Mouse (Mus musculus) heart, embryonic 10.5 days (tissue): ENCODE data around the gene Zfp688. TPM values are rescaled to one million over a fixed set of nuclear protein-coding genes. Genes with fewer than 3 reads are reported as not detected.
A peak's percentile ranks its signal among the peaks of the same experiment; 100 is the strongest.
"Not testable (repeated sequence)": the region's sequence is repeated elsewhere in the genome, so short reads cannot be mapped to it uniquely, and the experiment has no call there.

Experiments
- DNase-seq: peaks from one replicate; pipeline ENCODE4 v3.0.0-alpha.2; 2017; ENCODE audit warnings: low spot score
- H3K27ac ChIP-seq: fragments of 300-500 bp; sonication (generic); 2 replicates; pipeline ENCODE4 v1.5.1; 2016; ENCODE audit warnings: mild to moderate bottlenecking
- H3K27me3 ChIP-seq: fragments of 300-500 bp; sonication (generic); 2 replicates; pipeline ENCODE4 v1.6.1; 2016; ENCODE audit warnings: mild to moderate bottlenecking; ENCODE audit not compliant: poor library complexity, insufficient read depth, severe bottlenecking
- H3K36me3 ChIP-seq: fragments of 300-500 bp; sonication (generic); 2 replicates; pipeline ENCODE4 v1.6.1; 2016; ENCODE audit warnings: mild to moderate bottlenecking, moderate library complexity
- H3K4me1 ChIP-seq: fragments of 300-500 bp; sonication (generic); 2 replicates; pipeline ENCODE4 v1.6.1; 2016; ENCODE audit warnings: mild to moderate bottlenecking
- H3K4me3 ChIP-seq: fragments of 300-500 bp; sonication (generic); 2 replicates; pipeline ENCODE4 v1.5.1; 2016; ENCODE audit warnings: mild to moderate bottlenecking, moderate library complexity
- H3K9me3 ChIP-seq: fragments of 300-500 bp; sonication (generic); 2 replicates; pipeline ENCODE4 v1.6.1; 2016; ENCODE audit warnings: mild to moderate bottlenecking, moderate library complexity
- WGBS: fragments of 180-500 bp; shearing (Covaris S2); methylation state at CpG from one replicate; pipeline ENCODE4 v1.1.7; 2016; 5-methylcytosine and 5-hydroxymethylcytosine counted together
- polyA plus RNA-seq: library from polyadenylated mRNA; unstranded; fragments of >200 nt; fragmentation: Nextera tagmentation; extraction: Ambion mirVana; gene quantifications from 2 replicates; pipeline ENCODE4 v1.2.1, GENCODE M21; 2016

Zfp688 gene
- polyA plus RNA-seq, 1 experiment from 2014 or later: 26.8 TPM

GRCm38 (mm10) chr7:127393944-127394333 lies 27.9 kb downstream of the Zfp688 start:
- no peaks in the 10 kb centered on the region for H3K27me3 ChIP-seq
- no peaks in the 10 kb centered on the region for H3K9me3 ChIP-seq
- peaks cover 20% of the 10 kb centered on the region for H3K4me1 ChIP-seq
- H3K4me3 ChIP-seq: peak overlapping the region; percentile 80
- peaks cover 18% of the 10 kb centered on the region for H3K36me3 ChIP-seq
- H3K27ac ChIP-seq: peak overlapping the region; percentile 94
- no peak for DNase-seq
- WGBS: 14% methylated on average over 7 of the region's 7 CpGs

GRCm38 (mm10) chr7:127393157-127393943 lies 28.5 kb downstream of the Zfp688 start, which contains the start of gene E430018J23Rik:
Gene E430018J23Rik (minus strand): TSS chr7:127393629.
- H3K27ac ChIP-seq: peak within 1 kb of the TSS; percentile 94
- H3K27me3 ChIP-seq: no peaks in the 10 kb centered on the region
- under 1% methylated on average over 45 of the region's 45 CpGs for WGBS
- H3K36me3 ChIP-seq: peaks cover 18% of the 10 kb centered on the region
- H3K9me3 ChIP-seq: no peaks in the 10 kb centered on the region
- H3K4me3 ChIP-seq: peak within 1 kb of the TSS; percentile 80
- peaks cover 20% of the 10 kb centered on the region for H3K4me1 ChIP-seq
- DNase-seq: peak; percentile 99

- Histone ChIP-seq H3K36me3 (peaks cover 18% of the 10 kb centered on the region), H3K27ac (peak overlapping the region; percentile 94; the same call in 1 of the 2 replicates), H3K9me3 (no peaks in the 10 kb centered on the region), H3K4me3 (peak overlapping the region; percentile 80), H3K4me1 (peaks cover 20% of the 10 kb centered on the region), H3K27me3 (no peaks in the 10 kb centered on the region)
- 83% methylated on average over 8 of the region's 8 CpGs for WGBS
- DNase-seq: no peak
Observed at GRCm38 (mm10) chr7:127392251-127392824, 29.5 kb downstream of the Zfp688 start.

- Histone ChIP-seq H3K4me1 (peaks cover 20% of the 10 kb centered on the region), H3K9me3 (no peaks in the 10 kb centered on the region), H3K4me3 (no peak overlapping the region), H3K36me3 (peaks cover 18% of the 10 kb centered on the region), H3K27ac (no peak overlapping the region), H3K27me3 (no peaks in the 10 kb centered on the region)
- no peak for DNase-seq
- 92% methylated on average over 16 of the region's 16 CpGs for WGBS
Observed at GRCm38 (mm10) chr7:127391538-127391937, 30.3 kb downstream of the Zfp688 start.

GRCm38 (mm10) chr7:127390306-127390705 lies 31.6 kb downstream of the Zfp688 start:
- Histone ChIP-seq H3K9me3 (no peaks in the 10 kb centered on the region), H3K4me1 (peaks cover 28% of the 10 kb centered on the region), H3K36me3 (peaks cover 21% of the 10 kb centered on the region), H3K27me3 (no peaks in the 10 kb centered on the region), H3K4me3 (no peak overlapping the region), H3K27ac (no peak overlapping the region)
- no peak for DNase-seq
- 82% methylated on average over 7 of the region's 7 CpGs for WGBS

GRCm38 (mm10) chr7:127388201-127388600 lies 33.7 kb downstream of the Zfp688 start:
- DNase-seq, H3K4me3 ChIP-seq, H3K9me3 ChIP-seq, H3K27me3 ChIP-seq, H3K27ac ChIP-seq: not testable (repeated sequence)
- Histone ChIP-seq H3K36me3 (peaks cover 34% of the 10 kb centered on the region), H3K4me1 (peaks cover 22% of the 10 kb centered on the region)

GRCm38 (mm10) chr7:127386641-127387392 lies 35.1 kb downstream of the Zfp688 start, which contains the start of gene 9130019O22Rik:
Gene 9130019O22Rik (minus strand): TSS chr7:127387166.
- no peaks in the 10 kb centered on the region; the same call in 1 of the 2 replicates for H3K9me3 ChIP-seq
- peak; percentile 90 for DNase-seq
- WGBS: 10% methylated on average over 38 of the region's 38 CpGs
- H3K27me3 ChIP-seq: no peaks in the 10 kb centered on the region
- peak within 1 kb of the TSS; percentile 89 for H3K27ac ChIP-seq
- H3K4me1 ChIP-seq: peaks cover 13% of the 10 kb centered on the region
- peaks cover 41% of the 10 kb centered on the region for H3K36me3 ChIP-seq
- peak within 1 kb of the TSS; percentile 71 for H3K4me3 ChIP-seq

- H3K27me3 ChIP-seq, H3K27ac ChIP-seq, H3K9me3 ChIP-seq, H3K4me3 ChIP-seq, DNase-seq: not testable (repeated sequence)
- Histone ChIP-seq H3K4me1 (peaks cover 13% of the 10 kb centered on the region), H3K36me3 (peaks cover 30% of the 10 kb centered on the region)
- WGBS: 92% methylated on average over 4 of the region's 4 CpGs
Observed at GRCm38 (mm10) chr7:127385560-127385959, 36.3 kb downstream of the Zfp688 start.

GRCm38 (mm10) chr7:127378310-127378921 lies 43.5 kb downstream of the Zfp688 start:
- Histone ChIP-seq H3K9me3 (no peaks in the 10 kb centered on the region), H3K27ac (no peak overlapping the region), H3K4me3 (no peak overlapping the region), H3K27me3 (no peaks in the 10 kb centered on the region), H3K4me1 (0 out of 2 replicates have a peak, but pooled peaks cover 3% of the 10 kb centered on the region), H3K36me3 (peaks cover 19% of the 10 kb centered on the region)
- no peak for DNase-seq
- 62% methylated on average over 6 of the region's 6 CpGs for WGBS

- Histone ChIP-seq H3K4me3 (peak within 1 kb of the TSS; percentile 79), H3K36me3 (peaks cover 24% of the 10 kb centered on the region), H3K27ac (peak within 1 kb of the TSS; percentile 89)
- not testable (repeated sequence) for H3K4me1 ChIP-seq, H3K9me3 ChIP-seq, H3K27me3 ChIP-seq
- WGBS: 3% methylated on average over 49 of the region's 49 CpGs
- DNase-seq: peak; percentile 96
Observed at GRCm38 (mm10) chr7:127375271-127376245, 46.3 kb downstream of the Zfp688 start, which contains the start of gene Zfp747. Gene Zfp747 (minus strand): TSS chr7:127376050.

- H3K4me1 ChIP-seq, H3K27me3 ChIP-seq, H3K4me3 ChIP-seq, DNase-seq, H3K9me3 ChIP-seq, H3K27ac ChIP-seq: not testable (repeated sequence)
- WGBS: 71% methylated on average over 3 of the region's 3 CpGs
- peaks cover 24% of the 10 kb centered on the region for H3K36me3 ChIP-seq
Observed at GRCm38 (mm10) chr7:127371870-127372269, 50.0 kb downstream of the Zfp688 start.
